In genomic region chr16:94006706-94007665, GRCm38 (mm10) we compare ENCODE assay signal across 17 mouse cellular contexts. TPM values are rescaled to one million over a fixed set of nuclear protein-coding genes. Genes with fewer than 3 reads are reported as not detected.
DNase-seq lines count a peak whose midpoint lies in the region; ATAC-seq lines count a peak whose summit lies in the region.
"Had no signal": no experiment of that assay in that cellular context is flagged by ENCODE, and none has a peak within 500 bp of the region (broad histone marks: within the 10 kb centered on the region; RNA-seq: fewer than 3 reads in every experiment).

No protein-coding gene starts in this region.

- H3K27me3 ChIP-seq in hindbrain, embryonic 14.5 days (ENCODE audit: control insufficient read depth, insufficient read depth, low read length) = no peaks in the 10 kb centered on the region
- H3K27me3 ChIP-seq in hindbrain, embryonic 11.5 days (ENCODE audit: control insufficient read depth, insufficient read depth, low read length) = no peaks in the 10 kb centered on the region; the same call in 1 of the 2 replicates
- H3K27me3 ChIP-seq in limb, embryonic 13.5 days = peaks cover 3% of the 10 kb centered on the region; the same call in 1 of the 2 replicates

- H3K4me3 ChIP-seq in hindbrain, embryonic 14.5 days (replicated peaks; ENCODE audit: low read length) = no peak overlapping the region
- no peak overlapping the region for H3K4me3 ChIP-seq in hindbrain, embryonic 11.5 days (ENCODE audit: low read depth, low read length)
- no peak overlapping the region for H3K4me3 ChIP-seq in limb, embryonic 13.5 days
- H3K4me3 ChIP-seq: heart, embryonic 12.5 days; liver, embryonic 13.5 days had no signal

- H3K9me3 ChIP-seq in hindbrain, embryonic 14.5 days (ENCODE audit: control insufficient read depth, low read length) = no peaks in the 10 kb centered on the region
- H3K9me3 ChIP-seq in hindbrain, embryonic 11.5 days (ENCODE audit: control insufficient read depth, low read length) = no peaks in the 10 kb centered on the region
- H3K9me3 ChIP-seq in limb, embryonic 13.5 days = no peaks in the 10 kb centered on the region
- H3K9me3 ChIP-seq: heart, embryonic 12.5 days; liver, embryonic 13.5 days had no signal

- H3K9ac ChIP-seq in hindbrain, embryonic 14.5 days = no peak overlapping the region
- no peak overlapping the region for H3K9ac ChIP-seq in hindbrain, embryonic 11.5 days (ENCODE audit: low read depth, low read length)
- no peak overlapping the region for H3K9ac ChIP-seq in limb, embryonic 13.5 days
- H3K9ac ChIP-seq: heart, embryonic 12.5 days; liver, embryonic 13.5 days had no signal

- peak; percentile 36 for DNase-seq in hindbrain, embryonic 14.5 days (ENCODE audit: low spot score)
- no peak for DNase-seq in hindbrain, embryonic 11.5 days (ENCODE audit: low spot score)
- peak; percentile 64 for DNase-seq in A20 (ENCODE audit: low read depth, low spot score)
- DNase-seq in embryo, embryonic 10 days (ENCODE audit: low spot score) = peak; percentile 35
- DNase-seq in frontal cortex, postnatal 25 days (ENCODE audit: low spot score in 2 of 2) = no peak
- no peak for DNase-seq in left cerebral cortex, adult 18-20 months (ENCODE audit: low spot score in 2 of 2)
- DNase-seq in urinary bladder, adult 18-20 months (ENCODE audit: low spot score in 2 of 2) = no peak
- DNase-seq: adrenal gland, postnatal 25 days; cerebellum, adult 9-10 months; liver, embryonic 13.5 days; thymus, adult 2 months had no signal

- H3K4me2 ChIP-seq in hindbrain, embryonic 14.5 days (replicated peaks) = no peak overlapping the region; the same call in 1 of the 2 replicates
- no peak overlapping the region for H3K4me2 ChIP-seq in hindbrain, embryonic 11.5 days (replicated peaks; ENCODE audit: low read depth, low read length)
- H3K4me2 ChIP-seq in limb, embryonic 13.5 days (replicated peaks) = peak overlapping the region; percentile 17; the same call in 1 of the 2 replicates
- H3K4me2 ChIP-seq: heart, embryonic 12.5 days; liver, embryonic 13.5 days had no signal

- no peaks in the 10 kb centered on the region for H3K36me3 ChIP-seq in hindbrain, embryonic 14.5 days (replicated peaks; ENCODE audit: control insufficient read depth, insufficient read depth)
- no peaks in the 10 kb centered on the region for H3K36me3 ChIP-seq in hindbrain, embryonic 11.5 days (ENCODE audit: control insufficient read depth, insufficient read depth, low read length)
- H3K36me3 ChIP-seq in limb, embryonic 13.5 days = no peaks in the 10 kb centered on the region
- H3K36me3 ChIP-seq: heart, embryonic 12.5 days; liver, embryonic 13.5 days had no signal

- H3K4me1 ChIP-seq in hindbrain, embryonic 14.5 days (replicated peaks; ENCODE audit: control insufficient read depth, insufficient read depth, low read length) = 0 out of 2 replicates have a peak, but pooled peaks cover 6% of the 10 kb centered on the region
- H3K4me1 ChIP-seq in hindbrain, embryonic 11.5 days (replicated peaks; ENCODE audit: control insufficient read depth, insufficient read depth, low read length) = no peaks in the 10 kb centered on the region
- peaks cover 17% of the 10 kb centered on the region for H3K4me1 ChIP-seq in limb, embryonic 13.5 days
- H3K4me1 ChIP-seq: heart, embryonic 12.5 days; liver, embryonic 13.5 days had no signal

- ATAC-seq in hindbrain, embryonic 14.5 days (ENCODE audit: low FRiP score) = no peak
- ATAC-seq in hindbrain, embryonic 11.5 days (ENCODE audit: low FRiP score) = no peak
- no peak for ATAC-seq in limb, embryonic 13.5 days (ENCODE audit: low FRiP score, low read depth)
- ATAC-seq: hindbrain, embryonic 16.5 days; Patski had no signal

- WGBS in hindbrain, embryonic 14.5 days = 51% methylated on average over 23 of the region's 23 CpGs
- 60% methylated on average over 23 of the region's 23 CpGs for WGBS in hindbrain, embryonic 11.5 days
- WGBS in limb, embryonic 13.5 days = 50% methylated on average over 23 of the region's 23 CpGs

- H3K27ac ChIP-seq in hindbrain, embryonic 14.5 days = no peak overlapping the region
- H3K27ac ChIP-seq in hindbrain, embryonic 11.5 days (ENCODE audit: low read depth, low read length) = no peak overlapping the region
- H3K27ac ChIP-seq in limb, embryonic 13.5 days = no peak overlapping the region
- H3K27ac ChIP-seq: liver, embryonic 13.5 days had no signal

RNA-seq across cellular contexts. Expression of gene Cldn14, which starts 1.7 kb away (rescaled TPM):
- not detected in 2 replicates for polyA plus RNA-seq in hindbrain, embryonic 14.5 days (2014; fragmentation: Nextera tagmentation; extraction: Ambion mirVana)
- polyA plus RNA-seq in hindbrain, embryonic 11.5 days (2014; fragmentation: Nextera tagmentation; extraction: Ambion mirVana) = not detected in 2 replicates
- polyA plus RNA-seq in limb, embryonic 13.5 days (2015; fragmentation: Nextera tagmentation; extraction: Ambion mirVana) = 0.24 TPM in 1 of 2 replicates, not detected in the other
- not detected for total RNA-seq in left cerebral cortex, adult 18-20 months (2021)
- total RNA-seq: adrenal gland, postnatal 25 days; megakaryocyte-erythroid progenitor cell, adult 5-6 weeks had no signal
- polyA plus RNA-seq: heart, embryonic 12.5 days; hindbrain, embryonic 16.5 days; Patski; spleen, adult 2 months had no signal

Comparison
In these comparisons a context has a peak if more than half of its experiments do, and no peak if none do; other contexts are left out.
1. DNase-seq: peak in hindbrain, embryonic 14.5 days (single experiment), A20 (single experiment) and embryo, embryonic 10 days (single experiment); none in hindbrain, embryonic 11.5 days (single experiment), frontal cortex, postnatal 25 days (0 of 2), left cerebral cortex, adult 18-20 months (0 of 2) and urinary bladder, adult 18-20 months (0 of 2).